Mouse (Mus musculus): ENCODE measurements around the gene Arhgap15. TPM values are rescaled to one million over a fixed set of nuclear protein-coding genes. Genes with fewer than 3 reads are reported as not detected.

Arhgap15 gene
- total and polyA plus RNA-seq, 3 experiments, result 0.89 to 56.4 (median 39.8) TPM

DNA sequence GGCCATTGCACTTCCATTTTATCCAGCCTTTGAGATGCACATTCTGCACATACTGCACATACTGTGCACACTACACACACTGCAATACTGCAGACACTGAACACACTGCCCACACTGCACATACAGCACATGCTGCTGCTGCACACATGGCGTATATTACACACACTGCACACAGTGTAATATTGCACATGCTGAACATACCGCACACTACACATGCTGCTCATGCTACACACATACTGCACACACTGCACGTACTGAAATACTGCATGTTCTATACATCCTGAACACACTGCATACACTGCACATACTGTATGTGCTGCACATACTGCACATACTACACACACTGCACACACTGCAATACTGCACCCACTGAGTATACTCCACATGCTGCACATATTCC is 7.3 kb downstream of the Arhgap15 start:
- Histone ChIP-seq H3K4me3 (ENCODE audit: low read depth, low read length) (peak overlapping the region; percentile 7; the same call in 1 of the 2 replicates), H3K36me3 (replicated peaks) (peaks cover 3% of the 10 kb centered on the region), H3K4me1 (ENCODE audit: insufficient read depth, low read depth, low read length) (peaks cover 17% of the 10 kb centered on the region), H3K27me3 (ENCODE audit: insufficient read depth, low read length) (no peaks in the 10 kb centered on the region), H3K9me3 (replicated peaks) (no peaks in the 10 kb centered on the region)
- DNase-seq (ENCODE audit: low spot score) (no peak), ATAC-seq (ENCODE audit: extremely low read depth, insufficient number of reproducible peaks, low FRiP score, poor library complexity, severe bottlenecking) (no peak)
- 0 out of 2 replicates have a peak, but pooled peaks have one; percentile 7 for TF ChIP-seq CTCF (IDR thresholded peaks at IDR 0.05; ENCODE audit: low read depth, low read length)
- TF ChIP-seq GATA1 (IDR thresholded peaks at IDR 0.05; ENCODE audit: borderline replicate concordance, low read length), result no peak

DNA sequence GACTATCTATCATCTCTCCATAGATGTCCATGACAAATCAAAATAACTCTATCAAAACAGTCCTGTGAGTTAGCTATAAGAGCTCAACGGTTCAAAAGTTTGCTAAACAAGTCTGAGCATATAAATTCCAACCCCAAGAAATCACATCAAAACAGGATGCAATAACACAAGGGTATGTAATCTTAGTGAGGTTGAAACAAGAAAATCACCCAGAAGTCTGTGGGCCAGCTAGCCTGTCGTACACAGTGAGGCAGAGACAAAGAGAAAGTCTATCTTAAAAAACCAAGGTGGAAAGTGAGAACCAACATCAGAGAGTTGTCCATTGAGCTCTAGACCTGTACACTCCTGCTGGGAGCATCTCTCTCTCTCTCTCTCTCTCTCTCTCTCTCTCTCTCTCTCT is 8.0 kb downstream of the Arhgap15 start:
- Histone ChIP-seq H3K36me3 (replicated peaks) (peaks cover 3% of the 10 kb centered on the region), H3K9me3 (replicated peaks) (no peaks in the 10 kb centered on the region), H3K4me1 (ENCODE audit: insufficient read depth, low read depth, low read length) (peaks cover 13% of the 10 kb centered on the region), H3K27me3 (ENCODE audit: insufficient read depth, low read length) (no peaks in the 10 kb centered on the region), H3K4me3 (ENCODE audit: low read depth, low read length) (no peak overlapping the region)
- ATAC-seq (ENCODE audit: extremely low read depth, insufficient number of reproducible peaks, low FRiP score, poor library complexity, severe bottlenecking) (no peak), DNase-seq (ENCODE audit: low spot score) (no peak)
- TF ChIP-seq GATA2 (IDR thresholded peaks at IDR 0.05; ENCODE audit: borderline replicate concordance, low read depth, low read length) (no peak), CTCF (IDR thresholded peaks at IDR 0.05; ENCODE audit: low read depth, low read length) (no peak), TAL1 (conservative IDR thresholded peaks at IDR 0.05; ENCODE audit: low read depth, low read length) (no peak), GATA1 (IDR thresholded peaks at IDR 0.05; ENCODE audit: borderline replicate concordance, low read length) (no peak)

- TF ChIP-seq GATA1 (IDR thresholded peaks at IDR 0.05; ENCODE audit: borderline replicate concordance, low read length) (no peak), GATA2 (IDR thresholded peaks at IDR 0.05; ENCODE audit: borderline replicate concordance, low read depth, low read length) (no peak), POLR2AphosphoS5 (IDR thresholded peaks at IDR 0.05; ENCODE audit: insufficient replicate concordance, low read depth, low read length) (no peak), CTCF (IDR thresholded peaks at IDR 0.05; ENCODE audit: low read depth, low read length) (no peak), TAL1 (conservative IDR thresholded peaks at IDR 0.05; ENCODE audit: low read depth, low read length) (no peak)
- H3K36me3 ChIP-seq (replicated peaks), result no peaks in the 10 kb centered on the region
- DNase-seq (ENCODE audit: low spot score) (no peak), ATAC-seq (ENCODE audit: extremely low read depth, insufficient number of reproducible peaks, low FRiP score, poor library complexity, severe bottlenecking) (no peak)
- H3K4me3 ChIP-seq (ENCODE audit: low read depth, low read length), result no peak overlapping the region
- no peaks in the 10 kb centered on the region for H3K27me3 ChIP-seq (ENCODE audit: insufficient read depth, low read length)
- H3K9me3 ChIP-seq (replicated peaks), result no peaks in the 10 kb centered on the region
- peaks cover 4% of the 10 kb centered on the region; the same call in 1 of the 2 replicates for H3K4me1 ChIP-seq (ENCODE audit: insufficient read depth, low read depth, low read length)
Observed at GRCm38 (mm10) chr2:43761735-43762134, 13.1 kb downstream of the Arhgap15 start.

DNA sequence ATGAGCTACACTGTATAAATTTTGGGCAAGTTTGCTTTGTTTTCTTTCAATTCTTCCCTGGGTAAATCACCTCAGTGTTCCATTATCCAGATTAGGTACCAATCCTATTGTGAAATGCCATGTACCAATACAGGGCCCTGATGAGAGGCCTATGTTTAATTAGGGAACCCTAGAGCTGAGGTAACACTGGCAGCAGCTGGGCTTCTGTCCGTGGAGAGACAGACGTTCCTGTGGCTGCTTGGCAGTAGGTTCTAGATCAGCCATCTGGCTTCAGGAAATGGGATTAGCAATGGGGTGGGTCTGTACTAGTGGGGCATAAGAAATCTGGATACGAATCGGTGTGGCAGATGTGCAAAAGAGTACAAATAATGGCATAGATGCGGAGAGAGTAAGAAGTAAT is 14.7 kb downstream of the Arhgap15 start:
- no peaks in the 10 kb centered on the region for H3K27me3 ChIP-seq (ENCODE audit: insufficient read depth, low read length)
- no peak for TF ChIP-seq GATA2 (IDR thresholded peaks at IDR 0.05; ENCODE audit: borderline replicate concordance, low read depth, low read length)
- TF ChIP-seq GATA1 (IDR thresholded peaks at IDR 0.05; ENCODE audit: borderline replicate concordance, low read length), result no peak
- TF ChIP-seq CTCF (IDR thresholded peaks at IDR 0.05; ENCODE audit: low read depth, low read length), result no peak
- TF ChIP-seq POLR2AphosphoS5 (IDR thresholded peaks at IDR 0.05; ENCODE audit: insufficient replicate concordance, low read depth, low read length), result no peak
- no peak for TF ChIP-seq TAL1 (conservative IDR thresholded peaks at IDR 0.05; ENCODE audit: low read depth, low read length)
- no peaks in the 10 kb centered on the region for H3K36me3 ChIP-seq (replicated peaks)
- ATAC-seq (ENCODE audit: extremely low read depth, insufficient number of reproducible peaks, low FRiP score, poor library complexity, severe bottlenecking), result no peak
- peaks cover 4% of the 10 kb centered on the region; the same call in 1 of the 2 replicates for H3K4me1 ChIP-seq (ENCODE audit: insufficient read depth, low read depth, low read length)
- no peaks in the 10 kb centered on the region for H3K9me3 ChIP-seq (replicated peaks)
- no peak overlapping the region for H3K4me3 ChIP-seq (ENCODE audit: low read depth, low read length)
- DNase-seq (ENCODE audit: low spot score), result no peak

DNA sequence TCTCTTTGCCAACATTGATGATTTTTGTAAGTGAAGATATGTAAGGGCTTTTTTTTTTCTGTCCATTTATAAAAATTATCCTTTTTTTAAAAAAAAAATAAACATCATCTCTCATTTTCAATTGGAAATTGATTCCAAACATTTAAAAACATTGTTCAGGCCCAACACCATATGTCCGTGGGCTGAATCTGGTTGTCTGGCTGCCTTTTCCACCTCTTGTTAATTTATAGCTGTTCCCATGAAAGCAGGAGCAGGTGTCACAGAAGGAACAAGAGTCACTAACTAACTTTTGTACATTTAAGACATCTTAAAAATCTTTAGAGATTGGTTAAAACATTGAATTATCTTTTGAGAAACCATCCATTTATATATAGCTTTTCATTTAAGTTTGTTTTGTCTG is 15.8 kb downstream of the Arhgap15 start:
- H3K36me3 ChIP-seq (replicated peaks), result no peaks in the 10 kb centered on the region
- TF ChIP-seq TAL1 (conservative IDR thresholded peaks at IDR 0.05; ENCODE audit: low read depth, low read length) (no peak), POLR2AphosphoS5 (IDR thresholded peaks at IDR 0.05; ENCODE audit: insufficient replicate concordance, low read depth, low read length) (no peak), GATA1 (IDR thresholded peaks at IDR 0.05; ENCODE audit: borderline replicate concordance, low read length) (no peak), CTCF (IDR thresholded peaks at IDR 0.05; ENCODE audit: low read depth, low read length) (no peak), GATA2 (IDR thresholded peaks at IDR 0.05; ENCODE audit: borderline replicate concordance, low read depth, low read length) (no peak)
- H3K9me3 ChIP-seq (replicated peaks), result no peaks in the 10 kb centered on the region
- no peak overlapping the region for H3K4me3 ChIP-seq (ENCODE audit: low read depth, low read length)
- H3K27me3 ChIP-seq (ENCODE audit: insufficient read depth, low read length), result no peaks in the 10 kb centered on the region
- no peak for DNase-seq (ENCODE audit: low spot score)
- H3K4me1 ChIP-seq (ENCODE audit: insufficient read depth, low read depth, low read length), result peaks cover 4% of the 10 kb centered on the region; the same call in 1 of the 2 replicates
- no peak for ATAC-seq (ENCODE audit: extremely low read depth, insufficient number of reproducible peaks, low FRiP score, poor library complexity, severe bottlenecking)

- H3K36me3 ChIP-seq (replicated peaks), result no peaks in the 10 kb centered on the region
- TF ChIP-seq TAL1 (conservative IDR thresholded peaks at IDR 0.05; ENCODE audit: low read depth, low read length) (no peak), GATA1 (IDR thresholded peaks at IDR 0.05; ENCODE audit: borderline replicate concordance, low read length) (no peak), CTCF (IDR thresholded peaks at IDR 0.05; ENCODE audit: low read depth, low read length) (no peak), GATA2 (IDR thresholded peaks at IDR 0.05; ENCODE audit: borderline replicate concordance, low read depth, low read length) (no peak), POLR2AphosphoS5 (IDR thresholded peaks at IDR 0.05; ENCODE audit: insufficient replicate concordance, low read depth, low read length) (no peak)
- no peaks in the 10 kb centered on the region for H3K9me3 ChIP-seq (replicated peaks)
- DNase-seq (ENCODE audit: low spot score) (no peak), ATAC-seq (ENCODE audit: extremely low read depth, insufficient number of reproducible peaks, low FRiP score, poor library complexity, severe bottlenecking) (no peak)
- H3K4me3 ChIP-seq (ENCODE audit: low read depth, low read length), result no peak overlapping the region
- peaks cover 4% of the 10 kb centered on the region; the same call in 1 of the 2 replicates for H3K4me1 ChIP-seq (ENCODE audit: insufficient read depth, low read depth, low read length)
- H3K27me3 ChIP-seq (ENCODE audit: insufficient read depth, low read length), result no peaks in the 10 kb centered on the region
Observed at GRCm38 (mm10) chr2:43766200-43766599, 17.6 kb downstream of the Arhgap15 start.

Data from G1E (cell line).